Mouse (Mus musculus) myocyte (in vitro differentiated cells): Measurements from ENCODE around the gene Anp32b.

ENCODE experiments used
- E2F4 ChIP-seq: IDR thresholded peaks from one replicate; pipeline ENCODE4 v1.6.1; 2011; ENCODE audit warnings: mild to moderate bottlenecking, control low read depth, moderate library complexity; ENCODE audit not compliant: insufficient read depth
- MYOD1 ChIP-seq, 3 experiments: IDR thresholded peaks; one replicate each; pipeline ENCODE4 v1.6.1; 2011; ENCODE audit warnings: control low read depth in 2 of 3, low read depth in 2 of 3, mild to moderate bottlenecking in 2 of 3, moderate library complexity in 1 of 3; ENCODE audit not compliant: insufficient read length in 2 of 3, control insufficient read depth in 1 of 3
- POLR2A ChIP-seq: IDR thresholded peaks from one replicate; pipeline ENCODE4 v1.6.1; 2011; ENCODE audit warnings: low read depth, mild to moderate bottlenecking, control low read depth, moderate library complexity; ENCODE audit not compliant: insufficient read length
- TCF12 ChIP-seq: IDR thresholded peaks from one replicate; pipeline ENCODE4 v1.6.1; 2011; ENCODE audit warnings: mild to moderate bottlenecking, control low read depth; ENCODE audit not compliant: poor library complexity, insufficient read depth, severe bottlenecking
- USF1 ChIP-seq: IDR thresholded peaks from one replicate; pipeline ENCODE4 v1.6.1; 2011; ENCODE audit warnings: low read depth, mild to moderate bottlenecking, control low read depth, moderate library complexity

DNA sequence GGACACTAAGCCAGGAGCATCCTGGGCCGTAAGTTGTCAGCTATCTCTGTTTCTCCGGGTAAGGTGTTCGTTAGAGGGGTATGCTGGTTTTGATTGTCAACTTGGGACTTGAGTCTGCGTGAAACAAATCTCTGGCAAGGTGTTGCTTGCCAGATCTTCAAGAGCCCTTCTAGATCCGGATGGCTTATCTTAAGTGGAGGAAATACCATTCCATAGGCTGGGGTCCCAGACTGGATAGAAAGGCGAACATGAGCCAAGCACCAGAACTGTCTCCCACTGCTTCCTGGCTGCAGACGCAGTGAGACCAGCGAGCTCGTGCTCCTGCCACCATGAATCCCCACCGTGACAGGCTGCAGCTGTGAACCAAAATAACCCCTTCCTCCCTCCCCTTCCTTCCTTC lies 70.8 kb downstream of the Anp32b start:
- no peak for TF ChIP-seq E2F4
- TF ChIP-seq TCF12: no peak
- no peak for TF ChIP-seq MYOD1 (IDR thresholded peaks at IDR 0.05; ENCODE audit: control insufficient read depth in 1 of 3, insufficient read length in 2 of 3, low read depth in 2 of 3)
- no peak for TF ChIP-seq USF1
- TF ChIP-seq POLR2A: no peak
